Mouse (Mus musculus) lung, postnatal 36 days (tissue): ENCODE measurements around the gene Adgrg5.

Experiments used
- DNase-seq: peaks from one replicate; pipeline ENCODE4 v3.0.0; 2022; ENCODE audit warnings: mixed read lengths

Adgrg5 gene

GRCm38 (mm10) chr8:94923405-94923804 is at the start of gene Adgrg5:
Adgrg5 (plus strand) TSS chr8:94923694.
- no peak for DNase-seq

GRCm38 (mm10) chr8:94874358-94874757 is 49.1 kb upstream of the Adgrg5 start:
- peak; percentile 85 for DNase-seq

- peak; percentile 44 for DNase-seq
These were observed 48.2 kb upstream of the Adgrg5 start for GRCm38 (mm10) chr8:94875096-94875870.

- no peak for DNase-seq
These were observed 47.7 kb upstream of the Adgrg5 start for GRCm38 (mm10) chr8:94875871-94876150.

GRCm38 (mm10) chr8:94876197-94876730 is 47.2 kb upstream of the Adgrg5 start, which contains the start of gene Dok4:
Dok4 (minus strand) TSS chr8:94876330.
- peak; percentile 94 for DNase-seq

GRCm38 (mm10) chr8:94876820-94877219 is 46.7 kb upstream of the Adgrg5 start:
- DNase-seq: peak; percentile 31

GRCm38 (mm10) chr8:94880742-94881141 is 42.8 kb upstream of the Adgrg5 start:
- no peak for DNase-seq

- no peak for DNase-seq
These were observed 35.0 kb upstream of the Adgrg5 start for GRCm38 (mm10) chr8:94888383-94889036.

- DNase-seq: no peak
These were observed 30.6 kb upstream of the Adgrg5 start for GRCm38 (mm10) chr8:94892917-94893316.

- DNase-seq: peak; percentile 76
These were observed 24.2 kb upstream of the Adgrg5 start for GRCm38 (mm10) chr8:94899262-94899661.

GRCm38 (mm10) chr8:94900617-94901016 is 22.9 kb upstream of the Adgrg5 start:
- no peak for DNase-seq

- DNase-seq: no peak
These were observed 22.5 kb upstream of the Adgrg5 start for GRCm38 (mm10) chr8:94901031-94901430.

- DNase-seq: no peak
These were observed 19.8 kb upstream of the Adgrg5 start for GRCm38 (mm10) chr8:94903709-94904108.

GRCm38 (mm10) chr8:94904450-94905175 is 18.9 kb upstream of the Adgrg5 start:
- DNase-seq: peak; percentile 94

- DNase-seq: no peak
These were observed 15.7 kb upstream of the Adgrg5 start for GRCm38 (mm10) chr8:94907591-94908300.

- DNase-seq: peak; percentile 90
These were observed 14.6 kb upstream of the Adgrg5 start for GRCm38 (mm10) chr8:94908847-94909246.

- DNase-seq: peak; percentile 79
These were observed 10.3 kb upstream of the Adgrg5 start for GRCm38 (mm10) chr8:94913061-94913660.

- DNase-seq: no peak
These were observed 9.2 kb upstream of the Adgrg5 start for GRCm38 (mm10) chr8:94914256-94914655.

- DNase-seq: peak; percentile 35
These were observed 8.8 kb upstream of the Adgrg5 start for GRCm38 (mm10) chr8:94914701-94915101.

GRCm38 (mm10) chr8:94916311-94916959 is 7.1 kb upstream of the Adgrg5 start:
- no peak for DNase-seq

GRCm38 (mm10) chr8:94916960-94917324 is 6.6 kb upstream of the Adgrg5 start:
- DNase-seq: no peak

- peak; percentile 98 for DNase-seq
These were observed 6.1 kb upstream of the Adgrg5 start for GRCm38 (mm10) chr8:94917352-94917751.
